Mouse (Mus musculus) right cerebral cortex, postnatal 10 days (tissue): ENCODE results near the gene Gm37596.
"Not testable (repeated sequence)": the region's sequence is repeated elsewhere in the genome, so short reads cannot be mapped to it uniquely, and the experiment has no call there.

ENCODE experiments used
- DNase-seq, 2 experiments: peaks; one replicate each; pipeline ENCODE4 v3.0.0; 2021; ENCODE audit warnings: low spot score in 2 of 2

The Gm37596 gene

DNA sequence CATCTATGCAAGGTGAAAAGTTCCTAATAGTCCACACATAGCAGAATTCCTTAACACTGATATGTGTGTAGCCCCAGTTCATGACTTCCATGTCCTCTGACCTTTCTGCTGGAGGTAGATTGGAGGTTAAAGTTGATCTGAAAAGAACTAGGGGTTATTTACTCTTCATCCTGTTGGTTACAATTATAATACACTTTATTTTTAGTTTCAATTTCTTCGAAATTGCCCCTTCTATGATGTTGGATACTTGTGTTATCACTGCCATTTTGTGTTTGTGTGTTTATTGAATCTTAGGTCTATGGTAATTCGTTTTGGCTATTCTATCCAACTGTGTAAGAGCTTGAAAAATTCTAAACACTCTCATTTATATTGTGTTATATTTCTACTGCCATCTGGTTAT lies at the start of gene Gm37596:
TSS of gene Gm37596 (minus strand) at position 101 of the 400 bp plus-strand sequence.
- not testable (repeated sequence) for DNase-seq

DNA sequence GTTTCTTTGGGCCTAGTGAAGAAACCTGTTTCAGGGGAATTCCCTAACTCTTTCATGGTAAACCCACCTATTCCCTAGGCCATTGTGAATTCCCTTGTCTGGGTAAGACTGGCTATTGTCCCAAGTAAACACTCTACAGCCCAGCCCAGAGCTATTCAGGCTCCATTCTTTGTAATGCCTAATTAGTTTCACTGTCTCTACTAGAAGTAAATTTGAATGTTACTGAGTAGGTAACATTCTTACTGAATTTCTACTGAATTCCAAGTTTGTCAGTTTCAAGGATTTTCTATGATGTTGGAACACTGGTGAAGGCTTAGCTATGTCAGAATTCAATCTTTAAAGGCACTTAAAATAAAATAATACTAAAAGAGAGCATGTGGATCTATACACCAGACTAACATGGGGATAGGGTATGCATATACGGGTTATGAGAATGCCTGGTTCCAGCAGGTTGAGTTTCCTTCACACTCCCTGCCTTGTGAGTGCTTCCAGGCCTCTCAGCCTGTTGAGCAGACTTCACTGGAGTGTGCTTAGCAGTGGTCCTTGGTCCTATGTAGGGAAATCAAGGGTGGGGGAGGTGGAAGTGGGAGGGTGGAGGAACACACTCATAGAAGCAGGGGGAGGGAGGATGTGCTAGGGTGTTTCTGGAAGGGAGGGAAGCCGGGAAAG lies 16.2 kb upstream of the Gm37596 start:
- not testable (repeated sequence) for DNase-seq

DNA sequence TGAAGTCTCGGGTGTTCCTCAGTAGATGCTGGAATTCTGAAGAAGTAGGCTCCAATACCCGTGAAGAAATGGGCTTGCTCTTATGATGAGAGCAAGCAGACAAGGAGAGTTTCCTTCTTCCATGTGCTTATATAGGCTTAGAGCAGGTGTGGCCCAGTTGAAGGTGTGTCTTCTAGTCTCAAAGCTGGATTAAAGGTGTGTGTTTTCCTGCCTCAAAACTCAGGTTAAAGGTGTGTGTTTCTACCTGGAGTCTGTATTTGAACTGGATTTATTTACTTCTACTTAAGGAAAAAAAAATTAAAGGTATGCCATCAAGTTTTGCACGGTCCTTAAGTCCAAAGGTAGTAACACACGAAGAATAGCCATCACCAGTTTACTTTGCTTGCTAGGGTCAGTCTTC lies 16.7 kb downstream of the Gm37596 start, which contains the start of gene Tdpoz1:
TSS of gene Tdpoz1 (minus strand) at position 101 of the 400 bp plus-strand sequence.
- DNase-seq: not testable (repeated sequence)

DNA sequence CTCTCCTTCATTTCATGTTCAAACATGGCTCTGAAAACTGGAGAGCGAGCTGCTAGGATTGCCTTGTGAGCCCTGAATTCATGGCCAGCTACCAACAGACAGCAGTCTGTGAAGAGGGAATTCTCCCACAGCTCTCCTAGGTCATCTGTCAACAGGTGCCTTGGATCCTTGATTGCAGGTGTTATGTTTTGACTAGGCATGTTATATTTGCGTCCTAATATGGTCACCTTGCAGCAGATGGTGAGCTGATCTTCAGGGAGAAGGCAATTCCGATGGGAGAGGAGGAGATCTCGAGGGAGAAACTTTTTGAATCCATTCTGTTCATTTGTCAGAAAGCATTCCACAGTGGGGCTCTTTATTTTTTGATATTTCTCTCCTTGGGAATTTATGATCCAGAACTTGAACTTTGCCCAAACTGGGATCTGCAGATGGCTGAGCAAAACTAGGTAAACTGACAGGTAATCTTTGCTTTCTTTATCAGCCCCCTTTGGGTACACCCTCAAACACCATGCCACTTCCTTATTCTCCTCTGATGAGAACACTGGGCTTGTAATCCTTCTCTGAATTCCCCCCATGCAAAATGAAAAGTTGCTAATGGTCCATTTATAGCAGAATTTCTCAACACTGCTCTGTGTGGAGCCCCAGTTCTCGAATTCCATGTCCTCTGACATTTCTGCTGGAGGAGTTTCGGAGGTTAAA lies 21.9 kb downstream of the Gm37596 start:
- DNase-seq: not testable (repeated sequence)

DNA sequence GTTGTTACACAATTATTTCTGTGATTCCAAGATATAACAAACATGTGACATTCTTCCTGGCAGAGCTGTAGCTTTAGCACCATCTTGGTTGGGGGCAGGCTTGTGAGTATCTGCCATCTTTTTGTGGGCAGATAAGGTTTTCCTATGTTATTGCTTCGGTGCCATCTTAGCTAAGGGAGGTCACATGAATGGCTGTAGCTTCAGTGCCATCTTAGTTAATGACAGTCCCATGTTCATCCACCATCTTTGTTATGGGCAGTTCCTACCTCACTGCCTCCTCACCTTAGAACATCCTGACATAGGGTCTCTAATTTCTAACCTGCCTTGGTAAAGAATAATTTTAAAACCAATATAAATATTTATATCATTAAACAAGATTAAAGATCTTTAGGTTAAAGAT lies 38.6 kb downstream of the Gm37596 start:
- DNase-seq: no peak

DNA sequence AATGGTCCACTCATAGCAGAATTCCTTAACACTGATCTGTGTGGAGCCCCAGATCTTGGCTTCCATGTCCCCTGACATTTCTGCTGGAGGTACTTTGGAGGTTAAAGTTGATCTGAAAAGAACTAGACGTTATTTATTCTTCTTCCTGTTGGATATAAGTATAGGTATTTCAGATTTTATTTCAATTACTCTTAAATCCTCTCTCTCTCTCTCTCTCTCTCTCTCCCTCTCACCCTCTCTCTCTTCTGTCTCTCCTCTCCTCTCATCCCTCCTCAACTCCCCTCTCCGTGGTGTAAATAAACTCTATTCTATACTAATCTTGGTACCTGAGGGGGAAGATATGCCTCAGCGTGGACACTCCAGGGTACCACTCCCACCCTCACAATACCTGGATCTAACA lies 40.3 kb downstream of the Gm37596 start, which contains the start of gene Tdpoz2:
TSS of gene Tdpoz2 (minus strand) at position 101 of the 400 bp plus-strand sequence.
- no peak for DNase-seq
